Mouse (Mus musculus) thymus, adult 2 months (tissue): ENCODE data around the gene Acadm. TPM values are rescaled to one million over a fixed set of nuclear protein-coding genes. Genes with fewer than 3 reads are reported as not detected.

Experiments used
- DNase-seq: peaks from one replicate; pipeline ENCODE4 v3.0.0; 2021
- H3K27ac ChIP-seq: fragments of 200-500 bp; 2 replicates; pipeline ENCODE4 v1.5.1; 2012; ENCODE audit warnings: low read length, control low read depth; ENCODE audit not compliant: control insufficient read depth, insufficient read depth
- H3K27me3 ChIP-seq: fragments of 200-500 bp; 2 replicates; pipeline ENCODE4 v1.6.1; 2012; ENCODE audit warnings: mild to moderate bottlenecking, low read length, moderate library complexity, mixed read lengths; ENCODE audit not compliant: control insufficient read depth, insufficient read depth
- H3K36me3 ChIP-seq: fragments of 200-500 bp; 2 replicates; pipeline ENCODE4 v1.6.1; 2012; ENCODE audit warnings: mild to moderate bottlenecking, low read length, moderate library complexity; ENCODE audit not compliant: control insufficient read depth, insufficient read depth
- H3K4me1 ChIP-seq: fragments of 200-500 bp; replicated peaks from 2 replicates; pipeline ENCODE4 v1.6.1; 2012; ENCODE audit warnings: low read length; ENCODE audit not compliant: control insufficient read depth, insufficient read depth
- H3K4me3 ChIP-seq: fragments of 200-500 bp; 2 replicates; pipeline ENCODE4 v1.5.1; 2012; ENCODE audit warnings: mild to moderate bottlenecking, low read length, control low read depth, moderate library complexity; ENCODE audit not compliant: control insufficient read depth, insufficient read depth
- CTCF ChIP-seq: fragments of 200-500 bp; IDR thresholded peaks from 2 replicates; pipeline ENCODE4 v1.5.1; 2012; ENCODE audit warnings: mild to moderate bottlenecking, control low read depth, low read length, moderate library complexity, borderline replicate concordance; ENCODE audit not compliant: control insufficient read depth, poor library complexity, insufficient read depth; ENCODE audit errors: extremely low read depth
- POLR2A ChIP-seq: fragments of 200-500 bp; IDR thresholded peaks from 2 replicates; pipeline ENCODE4 v1.6.1; 2012; ENCODE audit warnings: mild to moderate bottlenecking, low read length, control low read depth, moderate library complexity; ENCODE audit not compliant: control insufficient read depth, poor library complexity, insufficient read depth; ENCODE audit errors: extremely low read depth
- WGBS: fragments of 180-500 bp; shearing (Covaris S2); methylation state at CpG from one replicate; pipeline ENCODE4 v1.1.7; 2018; 5-methylcytosine and 5-hydroxymethylcytosine counted together
- polyA plus RNA-seq: library from polyadenylated mRNA; depleted of rRNA; stranded (reverse); fragments of >200 nt; gene quantifications from 2 replicates; pipeline ENCODE4 v1.2.3, GENCODE M21; 2012

The Acadm gene
- polyA plus RNA-seq, 1 experiment = 69.1 TPM

GRCm38 (mm10) chr3:153960884-153961283 lies 16.5 kb upstream of the Acadm start:
- H3K36me3 ChIP-seq = no peaks in the 10 kb centered on the region
- WGBS = 76% methylated on average over 2 of the region's 2 CpGs
- no peak for TF ChIP-seq CTCF
- TF ChIP-seq POLR2A = no peak
- H3K27ac ChIP-seq = no peak overlapping the region
- H3K27me3 ChIP-seq = no peaks in the 10 kb centered on the region
- no peak for DNase-seq
- no peaks in the 10 kb centered on the region for H3K4me1 ChIP-seq
- no peak overlapping the region for H3K4me3 ChIP-seq

GRCm38 (mm10) chr3:153959731-153960207 lies 15.3 kb upstream of the Acadm start:
- Histone ChIP-seq H3K27ac (no peak overlapping the region), H3K27me3 (no peaks in the 10 kb centered on the region), H3K4me1 (no peaks in the 10 kb centered on the region), H3K4me3 (no peak overlapping the region), H3K36me3 (no peaks in the 10 kb centered on the region)
- TF ChIP-seq CTCF (no peak), POLR2A (no peak)
- 96% methylated on average over 9 of the region's 9 CpGs for WGBS
- no peak for DNase-seq

DNA sequence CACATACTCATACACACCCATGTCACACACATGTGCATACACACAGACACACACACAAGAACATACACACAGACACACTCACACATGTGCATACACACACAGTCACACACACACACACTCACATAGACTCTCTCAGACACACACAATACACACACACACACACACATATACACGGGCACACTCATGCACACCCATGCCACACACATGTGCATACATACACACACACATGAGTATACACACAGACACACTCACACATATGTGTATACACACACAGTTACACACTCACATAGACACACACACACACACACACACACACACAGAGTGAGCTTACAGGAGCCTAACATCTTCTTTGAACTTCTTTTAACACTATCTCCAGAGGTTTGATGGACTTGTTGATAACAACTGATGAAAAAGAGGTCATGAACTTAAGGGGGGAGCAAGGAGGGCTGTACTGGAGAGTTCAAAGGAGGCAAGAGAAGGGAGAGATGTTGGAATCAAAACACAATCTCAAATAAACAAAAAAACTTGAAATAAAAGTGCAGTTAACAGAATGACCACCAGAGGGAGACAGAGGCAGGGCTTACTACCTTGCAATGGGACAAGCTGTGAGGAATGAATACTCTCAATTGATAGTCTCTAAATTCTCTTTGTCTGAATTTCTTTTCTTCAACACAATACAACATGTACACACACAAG lies 14.8 kb upstream of the Acadm start:
- DNase-seq = peak; percentile 20
- H3K27ac ChIP-seq = no peak overlapping the region
- H3K36me3 ChIP-seq = no peaks in the 10 kb centered on the region
- 96% methylated on average over 1 of the region's 1 CpGs for WGBS
- TF ChIP-seq CTCF (no peak), POLR2A (no peak)
- H3K4me1 ChIP-seq = no peaks in the 10 kb centered on the region
- no peaks in the 10 kb centered on the region for H3K27me3 ChIP-seq
- no peak overlapping the region for H3K4me3 ChIP-seq

DNA sequence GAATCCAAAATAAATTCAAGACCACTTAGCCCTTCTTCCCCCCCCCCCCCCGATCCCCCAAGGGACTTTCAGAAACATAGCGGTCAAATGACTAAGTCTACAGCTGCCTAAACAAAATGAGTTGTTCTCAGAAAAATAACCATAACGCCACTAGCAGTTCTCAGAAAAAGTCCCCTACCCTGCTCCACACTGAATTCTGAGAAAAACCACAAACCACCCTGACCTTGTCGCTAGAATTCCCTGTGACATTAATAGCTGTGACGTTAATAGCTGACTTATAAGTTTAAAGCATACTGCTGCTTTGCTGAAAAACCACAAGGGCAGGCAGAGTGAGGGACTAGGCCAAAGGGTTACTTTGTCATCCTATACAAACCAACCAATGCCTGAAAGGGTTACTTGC lies 13.5 kb upstream of the Acadm start:
- WGBS = 40% methylated on average over 5 of the region's 5 CpGs
- no peak for DNase-seq
- Histone ChIP-seq H3K4me3 (no peak overlapping the region), H3K27me3 (no peaks in the 10 kb centered on the region), H3K36me3 (no peaks in the 10 kb centered on the region), H3K4me1 (no peaks in the 10 kb centered on the region), H3K27ac (no peak overlapping the region)
- TF ChIP-seq CTCF = no peak
- no peak for TF ChIP-seq POLR2A

DNA sequence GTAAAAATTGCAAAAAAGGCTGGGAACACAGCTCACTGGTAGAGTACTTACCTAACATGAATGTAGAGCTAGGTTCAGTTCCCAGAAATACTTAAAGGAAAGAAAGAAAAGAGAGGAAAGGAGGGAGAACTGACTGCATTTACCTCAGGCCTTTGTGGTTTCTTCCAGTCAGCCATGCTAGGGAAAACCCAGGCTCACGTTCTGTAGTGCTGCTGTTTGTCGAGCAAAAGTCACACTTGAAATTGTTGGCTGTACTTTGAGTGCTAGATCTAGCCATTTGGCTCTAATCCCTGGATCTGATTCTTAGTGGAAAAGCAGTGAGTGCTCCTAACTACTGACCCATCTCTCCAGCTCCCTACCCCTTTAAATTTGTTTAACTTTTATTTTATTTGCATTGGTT lies 3.7 kb upstream of the Acadm start:
- DNase-seq = no peak
- Histone ChIP-seq H3K4me3 (no peak overlapping the region), H3K27me3 (no peaks in the 10 kb centered on the region), H3K4me1 (0 out of 2 replicates have a peak, but pooled peaks cover 6% of the 10 kb centered on the region), H3K27ac (no peak overlapping the region), H3K36me3 (no peaks in the 10 kb centered on the region)
- TF ChIP-seq CTCF (no peak), POLR2A (no peak)
- WGBS = 86% methylated on average over 2 of the region's 2 CpGs

GRCm38 (mm10) chr3:153947271-153947670 lies 2.8 kb upstream of the Acadm start:
- 78% methylated on average over 4 of the region's 4 CpGs for WGBS
- no peaks in the 10 kb centered on the region for H3K36me3 ChIP-seq
- H3K27me3 ChIP-seq = no peaks in the 10 kb centered on the region
- 0 out of 2 replicates have a peak, but pooled peaks cover 7% of the 10 kb centered on the region for H3K4me1 ChIP-seq
- H3K4me3 ChIP-seq = no peak overlapping the region
- no peak overlapping the region for H3K27ac ChIP-seq
- no peak for DNase-seq
- TF ChIP-seq CTCF (no peak), POLR2A (no peak)

GRCm38 (mm10) chr3:153943901-153944334 lies 514 bp downstream of the Acadm start:
- no peak for TF ChIP-seq POLR2A
- TF ChIP-seq CTCF = no peak
- 0% methylated on average over 19 of the region's 19 CpGs for WGBS
- Histone ChIP-seq H3K36me3 (no peaks in the 10 kb centered on the region), H3K4me1 (0 out of 2 replicates have a peak, but pooled peaks cover 7% of the 10 kb centered on the region), H3K27ac (peak overlapping the region; percentile 1; the same call in 1 of the 2 replicates), H3K4me3 (peak overlapping the region; percentile 59), H3K27me3 (no peaks in the 10 kb centered on the region)
- no peak for DNase-seq
